Mouse (Mus musculus): ENCODE measurements around the gene Anpep. TPM values are rescaled to one million over a fixed set of nuclear protein-coding genes. Genes with fewer than 3 reads are reported as not detected.

The Anpep gene
- 1 to 10 TPM; 5.6 to 6.0 TPM for total RNA-seq (2021)
- long read RNA-seq, partial matches to known transcripts, result 0 of 1 reads
- long read RNA-seq, other reads (novel, unspliced or antisense), result 0 of 1 reads

DNA sequence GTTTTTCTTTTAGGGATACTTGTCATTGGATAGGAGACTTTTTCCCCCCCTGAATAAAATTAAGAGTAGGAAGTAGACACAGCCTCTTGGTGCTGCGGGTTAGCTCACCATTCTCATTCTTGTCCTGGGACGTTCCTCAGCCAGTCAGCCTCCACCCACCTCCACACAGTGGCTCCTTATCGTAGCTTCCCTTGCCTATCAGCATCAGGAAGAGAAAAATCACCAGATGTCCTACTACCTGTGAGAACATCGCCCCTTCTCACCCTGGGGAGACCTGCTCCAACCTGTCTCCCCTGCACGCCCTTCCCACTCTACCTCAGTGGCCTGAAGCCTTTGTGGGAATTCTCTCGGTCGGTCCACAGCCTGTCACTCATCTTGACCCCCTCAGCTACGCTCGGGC is at the start of gene Anpep:
Gene Anpep, minus strand, starts transcription at position 249 of the 400 bp plus-strand sequence.
- no peak for DNase-seq (ENCODE audit: low spot score in 2 of 2)

DNA sequence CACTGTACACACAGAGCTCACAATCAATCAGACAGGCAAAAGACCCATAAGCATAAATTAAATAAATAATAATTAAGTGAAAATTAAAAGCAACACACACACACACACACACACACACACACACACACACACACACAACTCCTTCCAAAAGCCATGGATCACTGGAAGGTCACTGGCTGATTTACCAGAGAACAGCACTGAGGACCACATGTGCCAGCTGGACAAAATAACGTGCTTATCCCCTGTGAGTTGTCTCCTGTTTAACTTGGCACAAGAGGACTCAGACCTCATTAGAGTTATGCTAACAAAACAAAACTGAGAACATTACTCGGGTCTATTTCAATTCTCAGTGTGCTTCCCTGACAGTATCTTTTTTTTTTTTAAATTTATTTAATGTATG is 46.5 kb upstream of the Anpep start:
- no peak for DNase-seq (ENCODE audit: low spot score in 2 of 2)

DNA sequence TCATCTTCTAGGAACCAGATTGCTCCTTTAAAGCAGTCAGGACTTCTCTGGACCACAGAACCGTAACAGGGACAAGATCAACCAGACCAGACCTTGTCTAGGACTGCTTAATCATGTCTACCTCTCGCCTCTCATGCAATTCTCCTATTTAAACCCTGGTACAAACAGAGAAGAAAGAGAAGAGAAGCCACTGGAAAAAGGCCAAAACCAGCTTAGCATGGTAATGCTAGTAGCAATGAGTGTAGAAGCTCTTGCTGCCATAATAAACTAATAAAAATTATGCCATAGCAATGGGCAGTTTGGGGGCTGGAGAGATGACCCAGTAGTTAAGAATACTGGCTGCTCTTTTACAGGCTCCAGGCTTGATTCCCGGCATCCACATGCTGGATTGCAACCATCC is 46.1 kb upstream of the Anpep start:
- no peak for DNase-seq (ENCODE audit: low spot score in 2 of 2)

DNA sequence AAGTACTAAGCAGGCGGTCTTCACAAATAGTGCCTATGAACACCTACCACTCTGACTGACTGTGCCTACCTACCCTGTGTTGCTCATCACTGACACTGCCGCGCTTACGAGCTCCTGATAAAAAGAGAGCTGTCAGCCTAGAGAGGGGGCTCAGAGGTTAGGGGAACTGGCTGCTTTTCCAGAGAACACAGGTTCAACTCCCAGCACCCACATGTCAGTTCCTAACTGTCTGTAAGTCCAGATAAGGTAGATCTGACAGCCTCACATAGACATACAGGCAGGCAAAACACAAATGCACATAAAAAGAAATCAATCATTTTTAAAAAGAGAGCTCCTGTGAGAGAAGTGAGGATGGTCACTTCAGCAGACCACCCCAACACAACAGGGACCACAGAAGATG is 44.3 kb upstream of the Anpep start:
- no peak for DNase-seq (ENCODE audit: low spot score in 2 of 2)

DNA sequence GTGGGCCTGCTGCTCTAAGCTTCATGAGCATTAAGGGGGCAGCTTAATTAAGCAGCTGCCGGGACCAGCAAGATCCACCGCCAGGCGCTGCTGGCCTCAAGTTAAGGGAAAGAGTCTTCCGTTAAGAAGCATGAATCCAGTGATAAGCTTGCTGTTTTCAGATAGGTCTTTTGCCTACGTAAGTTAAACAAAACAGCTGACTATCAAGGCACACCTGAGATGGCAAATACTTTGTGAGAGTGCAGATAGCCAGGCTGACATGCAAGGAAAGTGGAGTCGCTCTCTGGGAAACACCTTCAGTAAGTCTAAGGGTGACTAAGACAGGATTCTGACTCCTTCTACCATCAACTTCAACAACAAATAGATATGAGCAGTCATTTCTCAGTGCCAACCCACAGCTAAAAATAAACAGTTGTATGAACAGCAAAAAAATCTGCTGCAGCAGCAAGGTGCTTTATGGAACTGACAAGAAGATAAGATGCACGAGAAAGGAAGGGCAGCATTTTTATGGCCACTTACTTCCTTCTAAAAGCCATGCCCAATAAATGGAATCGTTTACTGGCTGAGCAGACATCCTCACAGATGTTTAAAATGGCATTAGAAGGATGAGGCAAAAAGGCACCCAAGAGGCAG is 42.4 kb upstream of the Anpep start:
- no peak for DNase-seq (ENCODE audit: low spot score in 2 of 2)

DNA sequence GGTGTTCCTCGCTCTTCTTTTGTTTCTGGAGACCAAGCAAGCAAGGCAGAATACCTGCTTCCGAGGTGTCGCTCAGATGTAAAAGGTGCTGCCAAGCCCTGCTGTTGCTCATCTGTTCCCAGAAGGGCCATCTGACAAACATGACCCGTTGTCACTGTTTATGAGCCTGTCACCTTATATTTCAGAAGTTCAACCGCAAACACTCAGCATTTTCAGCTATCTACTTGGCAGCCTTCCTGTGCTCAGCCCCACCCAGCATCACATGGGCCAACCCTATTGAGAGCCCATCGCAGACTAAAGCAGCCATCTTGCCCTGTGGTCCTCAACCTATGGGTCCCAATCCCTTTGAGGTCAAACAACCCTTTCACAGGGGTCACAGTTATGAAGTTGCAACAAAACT is 39.9 kb upstream of the Anpep start:
- no peak for DNase-seq (ENCODE audit: low spot score in 2 of 2)

DNA sequence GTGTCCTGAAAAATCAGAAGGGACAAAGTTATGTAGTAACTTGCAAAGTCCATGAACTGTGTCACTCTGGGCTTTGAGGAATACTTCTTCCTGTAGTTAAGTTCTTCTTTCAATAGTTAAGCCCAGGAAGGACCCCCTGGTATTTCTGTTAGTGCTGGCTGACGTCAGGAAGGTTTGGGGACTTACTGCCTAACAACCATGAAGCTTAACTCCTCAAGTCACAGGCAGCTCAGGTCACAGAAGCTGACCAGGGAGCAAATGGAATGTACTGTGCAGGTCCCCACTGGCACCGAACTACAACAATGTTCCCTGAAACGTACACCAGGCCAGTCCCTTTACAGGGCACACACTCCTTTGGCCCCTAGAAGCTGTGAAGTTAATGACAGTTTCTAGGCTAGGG is 34.4 kb upstream of the Anpep start:
- DNase-seq (ENCODE audit: low spot score in 2 of 2), result no peak

DNA sequence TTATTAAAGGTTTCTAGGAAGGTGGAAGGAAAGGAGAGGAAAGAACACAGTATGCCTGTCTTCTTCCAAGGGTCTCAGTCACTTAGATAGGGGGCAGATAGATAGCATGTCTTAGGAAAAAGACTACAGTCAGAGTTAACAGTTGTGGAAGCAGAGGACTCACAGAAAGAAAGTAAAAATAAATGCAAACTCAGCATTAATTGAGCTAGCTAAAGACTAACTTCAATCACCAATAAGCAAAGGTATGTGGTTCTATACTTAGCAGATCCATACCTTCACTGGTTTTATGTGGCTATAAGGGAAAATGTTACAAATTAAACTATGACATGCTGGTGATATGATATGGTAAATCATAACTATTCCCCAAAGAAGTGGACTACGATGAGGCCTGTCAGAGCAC is 33.9 kb upstream of the Anpep start:
- no peak for DNase-seq (ENCODE audit: low spot score in 2 of 2)

DNA sequence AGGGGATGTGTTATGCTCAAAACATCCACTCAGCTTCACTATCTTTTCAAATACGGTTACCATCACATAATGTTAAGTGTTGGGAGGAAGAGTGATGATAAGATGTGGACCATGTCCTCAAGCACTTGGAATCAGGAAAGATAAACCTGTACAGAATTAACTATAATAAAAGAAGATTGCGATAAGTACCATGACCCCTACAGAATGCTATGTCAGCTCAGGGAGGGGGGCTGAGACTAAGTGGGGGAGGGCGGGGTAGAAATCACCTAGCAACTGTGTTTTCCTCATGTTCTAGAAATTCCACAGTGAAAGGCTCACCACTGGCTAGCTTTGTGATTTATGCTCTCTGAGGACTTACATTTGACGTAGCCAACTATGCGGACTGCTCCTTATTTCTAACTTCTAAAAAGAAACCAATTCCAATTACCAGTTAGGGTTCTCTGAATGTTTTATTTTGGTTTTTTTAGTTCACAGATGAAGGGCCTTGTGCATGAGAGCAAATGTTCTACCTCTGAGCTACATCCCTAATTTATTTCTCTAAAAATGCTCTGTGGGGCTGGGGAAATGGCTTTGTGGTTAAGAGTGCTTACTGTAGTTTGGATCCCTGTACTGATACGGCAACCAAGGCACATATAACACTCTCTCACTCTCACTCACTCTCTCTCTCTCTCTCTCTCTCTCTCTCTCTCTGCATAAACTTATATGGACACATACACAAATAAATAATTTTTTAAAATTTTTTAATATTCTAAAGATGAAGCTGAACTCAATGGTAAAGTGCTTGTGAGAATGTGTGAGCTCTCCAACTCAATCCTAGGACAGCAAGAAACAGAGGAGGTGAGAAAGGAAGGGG is 31.9 kb upstream of the Anpep start:
- DNase-seq (ENCODE audit: low spot score in 2 of 2), result no peak

DNA sequence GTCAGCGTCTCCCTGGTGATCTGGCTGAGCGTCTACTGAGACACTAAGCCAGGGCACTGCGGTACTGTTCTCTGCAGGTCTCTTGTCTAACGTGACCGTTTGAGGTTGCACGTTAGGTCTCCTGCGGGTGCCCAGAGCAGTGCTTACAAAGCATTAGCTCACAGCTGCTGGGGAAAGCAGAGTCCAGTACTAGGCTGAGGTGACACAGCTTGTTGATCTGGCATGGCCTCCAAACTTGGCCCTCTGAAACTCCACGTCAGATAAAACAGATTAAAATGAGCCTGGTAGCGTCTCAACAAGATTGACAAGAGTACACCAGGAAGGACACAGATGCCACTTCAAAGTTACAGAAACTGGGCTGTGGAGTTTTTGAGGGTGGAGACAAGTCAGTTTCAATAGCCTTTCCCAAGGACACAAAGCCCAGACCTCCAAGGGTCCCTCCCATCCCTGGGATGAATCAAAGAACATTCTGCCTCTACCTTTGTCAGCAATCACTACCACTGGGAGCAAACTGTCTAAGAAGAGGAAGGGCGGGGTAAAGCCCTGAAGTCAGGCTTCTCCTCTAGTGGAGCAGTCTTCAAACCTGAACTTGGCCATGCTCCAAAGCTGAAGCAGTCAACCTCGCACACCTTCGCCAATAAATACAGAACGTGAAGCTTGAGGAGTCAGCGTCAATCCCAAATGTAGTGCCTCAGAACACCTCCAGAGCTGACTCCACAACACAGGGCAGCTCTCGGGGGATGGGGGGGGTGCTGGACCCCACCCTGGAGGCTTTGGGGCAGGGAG is 29.8 kb upstream of the Anpep start:
- DNase-seq (ENCODE audit: low spot score in 2 of 2), result no peak

DNA sequence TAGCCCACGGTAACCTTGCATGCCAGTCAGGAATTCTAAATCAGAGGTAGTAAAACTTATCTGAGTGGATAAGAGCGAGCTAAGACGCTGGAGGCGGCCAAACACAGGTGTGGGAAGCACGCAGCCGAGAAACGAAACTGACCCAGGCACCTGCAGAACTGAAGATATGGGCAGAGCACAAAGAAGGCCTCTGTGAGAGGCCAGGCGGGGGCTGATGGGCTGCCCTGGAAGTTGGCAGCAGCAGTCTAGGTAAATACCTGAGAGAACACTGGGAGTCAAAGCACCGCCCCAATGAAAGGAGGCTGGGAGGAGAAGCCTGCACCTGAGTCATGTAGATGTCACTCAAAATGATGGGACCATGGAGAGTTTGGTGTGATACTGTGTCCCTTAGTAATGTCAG is 27.7 kb upstream of the Anpep start:
- no peak for DNase-seq (ENCODE audit: low spot score in 2 of 2)

DNA sequence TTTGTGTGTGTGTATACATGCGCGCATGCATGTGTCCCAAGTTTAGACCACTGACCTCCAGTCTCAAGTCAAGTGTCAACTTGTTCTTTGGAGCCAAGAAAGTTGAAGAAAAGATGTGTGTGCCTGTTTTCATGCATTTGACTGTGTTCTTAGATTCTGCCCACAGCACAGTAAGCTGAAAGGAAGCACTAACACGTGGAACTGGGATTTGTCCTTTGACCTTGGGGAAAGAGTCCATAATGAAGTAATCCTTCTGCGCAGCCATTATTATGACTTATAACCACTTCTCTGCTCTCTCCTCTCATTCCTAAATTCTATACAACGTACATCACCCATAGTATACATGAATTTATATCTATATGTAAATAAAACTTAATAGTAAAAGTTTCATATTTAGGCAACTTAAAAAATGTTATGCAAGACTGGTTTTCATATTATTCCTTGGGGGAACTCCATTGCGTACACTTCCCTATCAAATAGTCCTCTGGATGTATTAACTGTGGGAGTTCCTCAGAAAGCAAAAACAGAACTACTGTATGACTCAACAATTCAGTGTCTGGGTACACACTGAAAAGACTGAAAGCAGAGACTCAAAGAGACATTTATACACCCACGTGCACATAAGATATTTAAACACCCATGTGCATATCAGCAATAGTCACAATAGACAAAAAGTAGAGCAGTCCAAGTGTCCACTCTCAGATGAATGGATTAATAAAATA is 22.9 kb upstream of the Anpep start:
- no peak for DNase-seq (ENCODE audit: low spot score in 2 of 2)

DNA sequence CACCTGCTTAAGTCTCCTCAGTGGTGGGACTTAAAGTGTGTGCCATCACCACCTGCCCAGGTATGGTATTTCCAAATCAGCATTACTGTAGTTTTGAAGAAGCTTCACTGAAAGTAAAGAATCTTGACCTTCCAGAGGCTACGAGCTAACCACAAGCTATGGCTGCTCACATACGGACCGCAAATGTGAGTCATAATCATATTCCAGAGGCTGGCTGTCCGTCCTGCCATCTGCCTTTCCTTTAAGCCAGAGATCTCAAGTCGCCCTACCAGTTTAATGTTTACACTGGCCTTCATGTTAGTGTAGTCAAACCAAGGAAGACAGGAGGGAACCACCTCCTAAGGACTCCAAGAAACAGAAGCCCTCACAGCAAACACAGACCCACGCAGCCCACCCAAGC is 21.0 kb upstream of the Anpep start:
- no peak for DNase-seq (ENCODE audit: low spot score in 2 of 2)

DNA sequence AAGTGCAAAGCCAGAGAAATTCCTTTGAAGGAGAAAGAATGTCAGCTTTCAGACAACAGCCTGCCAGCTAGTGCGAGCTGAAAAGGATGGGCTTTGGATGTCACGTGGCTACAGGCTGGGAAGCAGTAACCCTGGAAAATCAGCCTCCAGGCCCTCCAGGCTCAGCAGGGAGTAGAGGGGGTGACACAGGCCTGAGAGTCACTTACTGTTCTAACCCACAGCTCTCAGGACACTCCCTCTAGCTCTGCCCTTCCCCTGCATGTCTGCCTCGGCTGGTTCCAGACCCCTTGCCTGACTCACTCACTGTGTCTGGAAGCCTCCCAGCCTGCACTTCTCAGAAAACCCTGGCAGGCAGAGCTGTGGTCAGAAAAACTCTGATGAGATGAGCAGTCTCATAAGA is 20.1 kb upstream of the Anpep start:
- DNase-seq (ENCODE audit: low spot score in 2 of 2), result no peak

DNA sequence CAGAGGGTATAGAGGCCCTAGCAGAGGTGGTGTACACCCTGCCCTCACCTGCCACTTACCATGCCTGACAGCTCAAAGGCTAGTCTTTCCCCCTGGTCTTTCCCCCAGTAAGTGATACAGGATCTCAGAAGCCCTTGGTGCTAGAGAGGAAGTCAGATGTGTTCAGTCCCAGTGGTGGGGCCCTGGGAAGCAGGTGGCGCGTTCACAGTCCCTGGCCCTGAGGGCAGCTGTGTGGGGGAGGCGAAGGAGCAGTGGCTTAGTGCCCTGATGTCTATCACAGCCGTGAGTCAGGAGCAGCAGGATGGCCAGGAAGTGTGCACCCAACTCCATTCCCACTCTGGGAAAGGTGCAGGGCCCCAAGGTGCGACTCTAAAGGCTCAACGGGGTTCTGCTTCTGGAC is 19.2 kb upstream of the Anpep start:
- no peak for DNase-seq (ENCODE audit: low spot score in 2 of 2)

DNA sequence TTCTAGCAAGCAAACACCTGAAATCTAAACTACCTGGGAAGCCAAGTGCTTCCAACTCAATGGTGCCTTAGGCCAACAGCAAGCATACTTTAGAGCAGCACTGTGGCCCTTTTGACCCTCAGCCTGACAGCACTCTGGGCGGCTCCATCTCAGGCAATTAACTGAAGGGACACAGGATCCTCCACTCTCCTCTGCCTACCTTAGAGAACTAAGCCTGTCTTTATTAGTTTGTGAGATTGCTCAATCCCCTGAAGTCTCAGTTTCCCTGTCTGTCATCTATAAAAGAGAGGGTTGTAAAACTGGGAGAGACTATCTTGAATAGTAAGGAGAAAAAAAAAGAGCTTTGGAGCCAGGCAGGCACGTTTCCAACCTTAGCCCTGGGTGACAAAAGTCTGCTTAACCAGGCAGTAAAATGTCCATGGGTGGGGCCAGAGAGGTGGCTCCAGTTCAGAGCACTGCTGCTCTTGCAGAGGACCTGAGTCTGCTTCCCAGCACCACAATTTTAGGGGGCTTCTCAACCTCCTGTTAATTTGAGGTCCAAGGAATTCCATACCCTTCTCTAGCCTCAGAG is 17.7 kb upstream of the Anpep start:
- DNase-seq (ENCODE audit: low spot score in 2 of 2), result no peak

DNA sequence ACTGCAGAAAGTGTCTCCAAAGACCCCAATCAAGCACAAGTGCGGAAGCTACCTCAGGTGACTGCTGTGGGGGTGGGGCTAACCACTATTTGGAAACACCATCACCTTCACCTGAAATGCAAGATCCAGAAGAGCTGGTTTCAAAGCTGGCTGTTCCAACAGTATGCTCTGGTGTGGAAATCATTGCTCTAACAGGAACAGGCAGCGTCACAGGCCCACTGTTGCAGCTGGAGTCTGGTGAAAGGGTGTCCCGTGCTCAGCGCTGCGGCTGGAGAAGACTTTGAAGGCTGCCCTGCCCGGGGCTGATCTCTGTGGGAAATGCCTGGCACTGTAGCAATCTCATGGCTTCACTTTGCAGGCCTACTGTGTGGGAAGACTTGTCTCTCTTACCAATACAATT is 12.5 kb upstream of the Anpep start:
- no peak for DNase-seq (ENCODE audit: low spot score in 2 of 2)

DNA sequence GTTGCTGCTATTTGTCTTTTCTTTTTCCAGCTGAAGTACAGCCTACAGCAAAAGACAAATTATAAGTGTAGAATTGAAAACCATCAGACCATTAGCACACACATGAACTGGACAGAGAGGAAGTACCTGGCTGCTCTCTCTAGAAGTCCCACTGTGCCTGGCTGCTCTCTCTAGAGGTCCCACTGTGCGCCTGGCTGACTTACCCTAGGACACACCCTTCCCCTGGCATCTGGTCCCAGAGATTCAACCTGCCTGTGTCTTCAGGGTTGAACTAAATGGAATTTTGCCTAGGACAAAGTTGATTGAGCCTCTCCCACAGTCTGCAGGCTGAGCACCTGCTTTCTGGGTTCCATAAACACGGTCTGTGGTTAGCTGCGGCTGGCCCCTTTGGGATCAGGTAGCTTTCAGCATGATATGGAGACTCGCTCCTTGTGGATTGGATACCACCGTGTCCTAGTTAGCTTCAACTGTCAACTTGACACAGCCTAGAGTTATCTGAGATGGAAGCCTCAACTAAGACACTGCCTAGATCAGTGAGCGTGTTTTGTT is 11.0 kb upstream of the Anpep start:
- no peak for DNase-seq (ENCODE audit: low spot score in 2 of 2)

DNA sequence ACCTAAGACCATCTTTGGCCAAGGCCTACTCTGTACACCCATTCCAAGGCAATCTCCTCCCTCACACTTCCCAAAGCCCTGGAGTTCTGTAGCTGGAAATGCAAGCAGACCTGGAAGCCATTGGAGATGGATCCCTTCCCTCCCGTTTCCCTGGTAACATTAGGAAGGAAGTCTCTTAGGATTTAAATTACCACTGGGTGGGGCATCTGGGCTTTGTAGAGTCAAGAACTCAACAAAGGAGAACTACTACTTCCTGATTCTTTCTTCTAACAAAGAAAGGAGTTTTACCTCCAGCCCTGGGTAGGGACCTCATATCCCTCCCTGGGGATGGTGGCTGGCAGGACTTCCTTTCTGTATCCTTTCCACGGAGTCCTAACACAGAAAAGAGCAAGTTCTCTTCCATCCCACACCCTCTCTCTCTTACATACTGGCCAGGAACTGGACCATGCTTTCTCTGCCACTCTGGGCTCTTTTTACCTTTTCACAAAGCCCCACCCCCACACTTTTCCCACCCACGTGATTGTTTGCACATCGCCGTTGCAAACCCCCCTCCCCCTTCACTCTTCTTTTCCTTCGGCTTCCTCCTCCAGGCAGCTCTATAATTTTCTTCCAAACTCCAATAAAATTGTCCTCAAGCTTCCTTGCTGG is 8.3 kb upstream of the Anpep start:
- DNase-seq (ENCODE audit: low spot score in 2 of 2), result no peak

DNA sequence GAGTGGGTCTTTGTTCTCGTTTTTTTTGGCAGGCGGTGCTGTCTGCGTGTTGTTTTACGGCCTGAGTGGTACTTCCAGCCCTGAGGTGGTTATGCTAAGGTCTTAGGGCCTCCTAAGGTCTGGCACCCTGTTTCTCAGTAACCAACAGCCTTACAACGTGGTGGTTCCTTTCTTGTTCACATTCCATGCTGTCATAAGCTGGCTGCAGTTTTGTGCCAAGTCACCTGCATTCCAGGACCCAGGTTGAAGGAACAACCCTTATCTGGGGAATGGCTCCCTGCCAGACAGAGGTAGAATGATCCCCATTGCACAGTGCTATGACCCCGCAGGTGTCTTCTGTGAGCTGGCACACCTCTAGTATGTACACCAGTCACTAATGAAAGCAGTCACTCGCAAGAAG is 7.6 kb upstream of the Anpep start:
- no peak for DNase-seq (ENCODE audit: low spot score in 2 of 2)
